Mouse (Mus musculus) ES-E14 (cell line): Measurements from ENCODE around the gene Isl2.

Experiments used
- CHD2 ChIP-seq: IDR thresholded peaks from 2 replicates; pipeline ENCODE4 v1.6.1; 2014; ENCODE audit warnings: mild to moderate bottlenecking, low read depth, low read length, inconsistent platforms
- ZNF384 ChIP-seq: IDR thresholded peaks from 2 replicates; pipeline ENCODE4 v1.6.1; 2012; ENCODE audit warnings: low read depth, low read length, inconsistent platforms

DNA sequence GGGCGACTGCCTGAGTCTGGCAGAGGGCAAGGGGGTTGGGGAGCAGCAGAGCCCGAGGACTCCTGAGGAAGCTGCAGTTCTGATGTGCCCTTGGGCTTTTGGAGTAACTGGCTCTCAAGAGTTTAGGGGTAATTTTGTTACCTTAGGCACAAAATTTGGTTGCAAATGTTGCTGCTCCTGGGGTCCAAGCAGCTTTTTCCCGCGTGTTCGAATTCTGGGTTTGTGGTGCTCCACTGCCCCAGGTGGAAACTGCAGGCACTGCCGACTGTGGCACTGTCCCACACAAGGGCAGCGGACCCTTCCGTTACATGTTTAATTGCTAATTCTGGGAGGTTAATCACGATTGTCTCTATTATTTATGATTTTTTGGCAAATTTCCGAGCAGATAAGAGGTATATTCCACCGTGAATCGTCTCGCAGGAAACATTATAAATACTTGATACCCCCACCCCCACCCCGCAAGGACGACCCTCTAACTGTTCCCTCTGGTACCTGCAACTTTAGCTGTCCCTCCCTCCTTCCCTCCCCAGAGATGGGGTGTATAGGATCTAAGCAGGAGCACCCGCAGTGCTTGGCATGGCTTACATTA, 10.9 kb downstream of the Isl2 start:
- TF ChIP-seq ZNF384 (no peak), CHD2 (no peak)
